Mouse (Mus musculus) left cerebral cortex, postnatal 36 days (tissue): ENCODE results near the gene Rsph3b. TPM values are rescaled to one million over a fixed set of nuclear protein-coding genes. Genes with fewer than 3 reads are reported as not detected.
A peak's percentile ranks its signal among the peaks of the same experiment; 100 is the strongest.

Experiments used
- DNase-seq, 2 experiments: peaks; one replicate each; pipeline ENCODE4 v3.0.0; 2021 to 2022; ENCODE audit warnings: low spot score in 2 of 2, mixed read lengths in 1 of 2
- intact Hi-C: fragments of 180-260 bp; cut with DNase I; formaldehyde crosslinking; loops from one replicate; pipeline ENCODE4 v1.15.1; 2025
- microRNA-seq: library from miRNA; unstranded; fragments of <30 nt; microRNA quantifications from one replicate; pipeline ENCODE4 v1.2.0, GENCODE M21; 2022
- total RNA-seq, 2 experiments: library from RNA; stranded (reverse); gene quantifications; 2 replicates each; pipeline ENCODE4 v1.2.3; 2021

Rsph3b gene
- total RNA-seq, 2 experiments from 2014 or later: 30.1 to 30.4 TPM

GRCm38 (mm10) chr17:6871421-6871820 is 77.1 kb downstream of the Rsph3b start:
- no peak for DNase-seq
- intact Hi-C loops: no loop called here

GRCm38 (mm10) chr17:6868810-6869209 is 79.7 kb downstream of the Rsph3b start:
- no peak for DNase-seq
- intact Hi-C loops: no loop called here

- no peak for DNase-seq
- intact Hi-C loops: no loop called here
These were observed 80.7 kb downstream of the Rsph3b start for GRCm38 (mm10) chr17:6867740-6868139.

- DNase-seq: no peak
- intact Hi-C loops: no loop called here
These were observed 81.9 kb downstream of the Rsph3b start for GRCm38 (mm10) chr17:6866576-6866975.

- DNase-seq: no peak
- intact Hi-C loops: no loop called here
These were observed 82.9 kb downstream of the Rsph3b start for GRCm38 (mm10) chr17:6865580-6865979.

GRCm38 (mm10) chr17:6864869-6865268 is 83.6 kb downstream of the Rsph3b start:
- no peak for DNase-seq
- intact Hi-C loops: loop anchor here (5.0 kb wide), 1 partner anchor 38 kb away; no protein-coding TSS in a partner anchor

GRCm38 (mm10) chr17:6863521-6863920 is 85.0 kb downstream of the Rsph3b start:
- no peak for DNase-seq
- intact Hi-C loops: loop anchor here (5.0 kb wide), 1 partner anchor 36 kb away; no protein-coding TSS in a partner anchor

GRCm38 (mm10) chr17:6862040-6862780 is 86.3 kb downstream of the Rsph3b start:
- no peak for DNase-seq
- intact Hi-C loops: loop anchor here (5.0 kb wide), 1 partner anchor 35 kb away; no protein-coding TSS in a partner anchor

GRCm38 (mm10) chr17:6861181-6862039 is 87.1 kb downstream of the Rsph3b start:
- intact Hi-C loops: loop anchor here (5.0 kb wide), 1 partner anchor 34 kb away; no protein-coding TSS in a partner anchor
- DNase-seq: peak; percentile 46 to 53

GRCm38 (mm10) chr17:6860491-6860897 is 88.0 kb downstream of the Rsph3b start:
- intact Hi-C loops: loop anchor here (5.0 kb wide), 1 partner anchor 33 kb away; no protein-coding TSS in a partner anchor
- DNase-seq: no peak

GRCm38 (mm10) chr17:6860067-6860466 is 88.4 kb downstream of the Rsph3b start:
- intact Hi-C loops: loop anchor here (5.0 kb wide), 1 partner anchor 33 kb away; no protein-coding TSS in a partner anchor
- no peak for DNase-seq

Small RNA genes within 50 kb of the gene (microRNA-seq; reads per million reads assigned to microRNA genes)
- not detected for gene Mir692-1

Other genes with a start within 250 kb of the Rsph3b start
- 10 to 100 TPM; 51.1 to 51.8 TPM for gene Ezr, start 165.9 kb downstream of the Rsph3b start, total RNA-seq
- gene Tagap1, start 12.5 kb upstream of the Rsph3b start, total RNA-seq: 10 to 100 TPM; 26.0 to 26.7 TPM
- gene Rnaset2b, start 22.0 kb upstream of the Rsph3b start, total RNA-seq: 10 to 100 TPM; 33.5 to 36.2 TPM
- gene Gm49721, start 30.2 kb upstream of the Rsph3b start, total RNA-seq: under 1 TPM; 0.27 to 0.72 TPM
- gene Gm1604a, start 76.9 kb upstream of the Rsph3b start, total RNA-seq: 1 to 10 TPM in 1 of 2 experiments, under 1 TPM in 1; 0.86 to 2.5 TPM
- 10 to 100 TPM; 41.9 to 67.1 TPM for gene Rps6ka2, start 221.4 kb upstream of the Rsph3b start, total RNA-seq